Mouse (Mus musculus) G1E (cell line): ENCODE data around the gene Nr4a2. TPM values are rescaled to one million over a fixed set of nuclear protein-coding genes. Genes with fewer than 3 reads are reported as not detected.
A peak's percentile ranks its signal among the peaks of the same experiment; 100 is the strongest.

ENCODE experiments used
- ATAC-seq: 2 replicates; pipeline ENCODE4 v1.8.0; 2016; ENCODE audit warnings: mild to moderate bottlenecking; ENCODE audit not compliant: insufficient number of reproducible peaks, poor library complexity, low FRiP score, severe bottlenecking; ENCODE audit errors: extremely low read depth
- DNase-seq: peaks from one replicate; pipeline ENCODE4 v3.0.0; 2012; ENCODE audit warnings: low spot score
- H3K27me3 ChIP-seq: 2 replicates; pipeline ENCODE4 v1.6.1; 2012; ENCODE audit warnings: mild to moderate bottlenecking, low read length, inconsistent platforms; ENCODE audit not compliant: insufficient read depth
- H3K36me3 ChIP-seq: replicated peaks from 2 replicates; pipeline ENCODE3; 2012; ENCODE audit warnings: mild to moderate bottlenecking, inconsistent platforms
- H3K4me1 ChIP-seq: 2 replicates; pipeline ENCODE4 v1.6.1; 2012; ENCODE audit warnings: low read depth, low read length, inconsistent platforms, mixed read lengths; ENCODE audit not compliant: insufficient read depth
- H3K4me3 ChIP-seq: 2 replicates; pipeline ENCODE4 v1.5.1; 2012; ENCODE audit warnings: low read depth, mild to moderate bottlenecking, inconsistent platforms, low read length, moderate library complexity, mixed read lengths
- H3K9me3 ChIP-seq: replicated peaks from 2 replicates; pipeline ENCODE4 v1.6.1; 2012; ENCODE audit warnings: inconsistent platforms
- CTCF ChIP-seq: IDR thresholded peaks from 2 replicates; pipeline ENCODE4 v1.5.1; 2012; ENCODE audit warnings: low read depth, low read length, inconsistent platforms, mixed read lengths
- GATA1 ChIP-seq: IDR thresholded peaks from 2 replicates; pipeline ENCODE4 v1.6.1; 2012; ENCODE audit warnings: borderline replicate concordance, low read length, inconsistent platforms, mixed read lengths
- GATA2 ChIP-seq: IDR thresholded peaks from 2 replicates; pipeline ENCODE4 v1.6.1; 2012; ENCODE audit warnings: low read depth, low read length, inconsistent platforms, borderline replicate concordance
- POLR2AphosphoS5 ChIP-seq: IDR thresholded peaks from 2 replicates; pipeline ENCODE4 v1.6.1; 2012; ENCODE audit warnings: low read depth, low read length, inconsistent platforms; ENCODE audit not compliant: insufficient replicate concordance
- TAL1 ChIP-seq: conservative IDR thresholded peaks from 2 replicates; pipeline ENCODE4 v1.6.1; 2012; ENCODE audit warnings: low read depth, low read length, inconsistent platforms, mixed read lengths
- polyA plus RNA-seq: library from polyadenylated mRNA; stranded (reverse); fragments of >175 nt; gene quantifications from 2 replicates; pipeline ENCODE4 v1.2.3, GENCODE M21; 2012
- total RNA-seq, 2 experiments: library from RNA; stranded (forward) in 1 of 2; stranded (reverse) in 1 of 2; fragments of 200-1000 nt in 1 of 2; fragments of >200 nt in 1 of 2; fragmentation: Nextera tagmentation in 1 of 2; gene quantifications; 2 replicates each; pipeline ENCODE4 v1.2.3; 2014 to 2017

Gene Nr4a2
- total and polyA plus RNA-seq, 3 experiments: 3.0 to 12.9 (median 3.2) TPM

- H3K4me3 ChIP-seq: peak overlapping the region; percentile 89
- H3K9me3 ChIP-seq: 0 out of 2 replicates have a peak, but pooled peaks cover 4% of the 10 kb centered on the region
- DNase-seq (peak; percentile 64), ATAC-seq (peak; percentile 48)
- peaks cover 15% of the 10 kb centered on the region for H3K36me3 ChIP-seq
- TF ChIP-seq GATA1: no peak
- no peak for TF ChIP-seq GATA2
- TF ChIP-seq CTCF: no peak
- no peak for TF ChIP-seq POLR2AphosphoS5
- no peak for TF ChIP-seq TAL1
- H3K27me3 ChIP-seq: no peaks in the 10 kb centered on the region
- H3K4me1 ChIP-seq: peaks cover 44% of the 10 kb centered on the region
Observed at GRCm38 (mm10) chr2:57116366-57117200, 7.2 kb downstream of the Nr4a2 start.

GRCm38 (mm10) chr2:57115864-57116365, 7.9 kb downstream of the Nr4a2 start:
- no peak for TF ChIP-seq GATA2
- no peak for TF ChIP-seq POLR2AphosphoS5
- no peak for TF ChIP-seq TAL1
- TF ChIP-seq CTCF: no peak
- no peak for TF ChIP-seq GATA1
- Histone ChIP-seq H3K9me3 (0 out of 2 replicates have a peak, but pooled peaks cover 6% of the 10 kb centered on the region), H3K4me3 (peak overlapping the region; percentile 89), H3K36me3 (peaks cover 16% of the 10 kb centered on the region), H3K27me3 (no peaks in the 10 kb centered on the region), H3K4me1 (peaks cover 38% of the 10 kb centered on the region)
- DNase-seq (peak; percentile 57), ATAC-seq (0 out of 2 replicates have a peak, but pooled peaks have one; percentile 1)

- Histone ChIP-seq H3K4me1 (peaks cover 33% of the 10 kb centered on the region), H3K27me3 (no peaks in the 10 kb centered on the region), H3K4me3 (peak overlapping the region; percentile 89), H3K9me3 (0 out of 2 replicates have a peak, but pooled peaks cover 6% of the 10 kb centered on the region), H3K36me3 (peaks cover 18% of the 10 kb centered on the region)
- ATAC-seq: 0 out of 2 replicates have a peak, but pooled peaks have one; percentile 0
- TF ChIP-seq CTCF (no peak), TAL1 (no peak), GATA1 (no peak), POLR2AphosphoS5 (no peak), GATA2 (no peak)
- DNase-seq: no peak
Observed at GRCm38 (mm10) chr2:57115181-57115863, 8.5 kb downstream of the Nr4a2 start.

GRCm38 (mm10) chr2:57114211-57115151, 9.3 kb downstream of the Nr4a2 start:
- H3K27me3 ChIP-seq: no peaks in the 10 kb centered on the region
- peak; percentile 91 for DNase-seq

GRCm38 (mm10) chr2:57113431-57113830, 10.4 kb downstream of the Nr4a2 start:
- Histone ChIP-seq H3K4me3 (peak overlapping the region; percentile 89; the same call in 1 of the 2 replicates), H3K36me3 (peaks cover 30% of the 10 kb centered on the region), H3K27me3 (no peaks in the 10 kb centered on the region), H3K9me3 (0 out of 2 replicates have a peak, but pooled peaks cover 6% of the 10 kb centered on the region), H3K4me1 (peaks cover 33% of the 10 kb centered on the region)
- no peak for TF ChIP-seq GATA2
- no peak for TF ChIP-seq TAL1
- no peak for TF ChIP-seq CTCF
- TF ChIP-seq POLR2AphosphoS5: no peak
- no peak for TF ChIP-seq GATA1
- DNase-seq (no peak), ATAC-seq (no peak)

More at GRCm38 (mm10) chr2:57114211-57115151, 9.3 kb downstream of the Nr4a2 start:
- peak; percentile 58 for ATAC-seq
- Histone ChIP-seq H3K4me3 (peak overlapping the region; percentile 89), H3K9me3 (0 out of 2 replicates have a peak, but pooled peaks cover 6% of the 10 kb centered on the region), H3K36me3 (peaks cover 27% of the 10 kb centered on the region), H3K4me1 (peaks cover 33% of the 10 kb centered on the region)
- no peak for TF ChIP-seq TAL1
- no peak for TF ChIP-seq CTCF
- no peak for TF ChIP-seq POLR2AphosphoS5
- TF ChIP-seq GATA2: no peak
- TF ChIP-seq GATA1: no peak
